Mouse (Mus musculus) spleen, postnatal 14 days (tissue): Measurements from ENCODE around the gene Foxr1.
"Not testable (repeated sequence)": the region's sequence is repeated elsewhere in the genome, so short reads cannot be mapped to it uniquely, and the experiment has no call there.

ENCODE experiments used
- DNase-seq, 2 experiments: peaks; one replicate each; pipeline ENCODE4 v3.0.0; 2021 to 2022; ENCODE audit warnings: low spot score in 2 of 2

Foxr1 gene

DNA sequence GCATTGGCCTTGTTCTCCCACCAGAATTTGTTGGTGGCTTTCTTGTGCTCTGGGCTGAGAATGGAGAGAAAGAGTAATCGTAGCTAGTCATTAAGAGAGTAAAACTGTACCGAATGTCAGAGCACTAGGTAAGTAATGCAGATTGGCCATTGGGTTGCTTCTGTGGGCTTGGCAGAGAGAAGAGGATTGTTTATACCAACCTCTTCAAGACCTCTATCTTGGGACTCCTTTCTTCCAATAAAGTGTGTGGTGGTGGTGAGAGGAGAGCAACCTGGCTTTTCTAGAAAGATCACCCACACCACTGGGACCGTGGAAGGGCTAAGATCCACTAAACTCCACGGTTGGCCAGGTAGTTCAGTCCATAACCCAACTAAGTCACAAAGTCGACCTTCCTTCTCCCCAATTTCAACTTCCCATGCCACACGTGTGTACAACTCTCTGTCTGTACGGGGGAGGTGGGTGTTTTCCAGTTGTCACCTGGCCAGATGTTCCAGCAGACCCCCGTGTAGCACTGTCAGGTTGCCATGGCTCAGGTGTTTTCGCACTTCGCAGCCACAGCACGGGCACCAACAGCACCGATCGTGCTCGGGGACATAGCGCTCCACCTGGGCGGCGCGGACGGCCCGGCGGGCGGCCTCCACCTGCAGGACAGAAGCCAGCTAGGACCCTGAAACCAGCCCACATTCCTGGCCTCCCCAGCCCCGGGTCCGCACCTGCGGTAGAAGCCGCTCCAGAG is 23.6 kb downstream of the Foxr1 start:
- DNase-seq: no peak

- DNase-seq: no peak
Observed at GRCm38 (mm10) chr9:44412781-44413180, 28.2 kb downstream of the Foxr1 start.

DNA sequence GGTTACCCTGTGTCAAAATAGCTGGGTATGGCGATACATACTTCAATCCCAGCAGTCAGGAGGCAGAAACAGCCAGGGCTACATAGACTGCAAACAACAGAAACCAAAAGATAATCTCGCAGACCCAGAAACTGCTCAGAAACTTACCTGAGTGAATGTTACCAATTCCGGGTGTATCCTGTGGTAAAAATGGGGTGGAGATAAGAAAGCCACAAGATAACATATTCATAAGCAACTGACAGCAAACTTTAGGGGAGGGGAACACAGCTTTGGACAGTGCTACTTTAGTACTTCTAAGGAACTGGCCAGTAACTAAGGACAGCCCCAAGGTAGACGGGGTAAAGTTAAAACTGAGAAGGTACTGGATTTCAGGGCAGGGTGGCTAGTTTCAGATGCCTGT is 28.6 kb downstream of the Foxr1 start:
- no peak for DNase-seq

DNA sequence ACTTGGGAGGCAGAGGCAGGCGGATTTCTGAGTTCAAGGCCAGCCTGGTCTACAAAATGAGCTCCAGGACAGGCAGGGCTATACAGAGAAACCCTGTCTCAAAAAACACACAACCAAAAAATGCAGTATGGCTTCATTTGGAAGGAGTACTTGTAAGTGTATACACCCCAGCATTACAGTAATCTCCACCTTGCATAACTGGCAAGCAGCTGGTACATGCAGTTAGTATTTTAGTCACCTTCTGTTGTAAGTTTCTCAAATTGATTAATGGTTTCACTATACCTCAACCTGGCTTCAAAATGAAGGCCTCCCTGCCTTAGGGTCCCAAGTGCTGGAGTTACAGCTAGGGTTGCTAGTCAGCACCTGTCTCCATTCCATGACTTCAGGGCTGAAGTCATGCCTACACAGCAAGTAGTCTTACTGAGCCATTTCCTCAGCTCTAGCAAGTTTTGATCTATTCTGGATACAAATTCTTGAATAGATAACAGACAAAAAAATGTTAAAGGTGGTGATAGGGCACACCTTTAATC is 29.3 kb downstream of the Foxr1 start:
- DNase-seq: no peak

DNA sequence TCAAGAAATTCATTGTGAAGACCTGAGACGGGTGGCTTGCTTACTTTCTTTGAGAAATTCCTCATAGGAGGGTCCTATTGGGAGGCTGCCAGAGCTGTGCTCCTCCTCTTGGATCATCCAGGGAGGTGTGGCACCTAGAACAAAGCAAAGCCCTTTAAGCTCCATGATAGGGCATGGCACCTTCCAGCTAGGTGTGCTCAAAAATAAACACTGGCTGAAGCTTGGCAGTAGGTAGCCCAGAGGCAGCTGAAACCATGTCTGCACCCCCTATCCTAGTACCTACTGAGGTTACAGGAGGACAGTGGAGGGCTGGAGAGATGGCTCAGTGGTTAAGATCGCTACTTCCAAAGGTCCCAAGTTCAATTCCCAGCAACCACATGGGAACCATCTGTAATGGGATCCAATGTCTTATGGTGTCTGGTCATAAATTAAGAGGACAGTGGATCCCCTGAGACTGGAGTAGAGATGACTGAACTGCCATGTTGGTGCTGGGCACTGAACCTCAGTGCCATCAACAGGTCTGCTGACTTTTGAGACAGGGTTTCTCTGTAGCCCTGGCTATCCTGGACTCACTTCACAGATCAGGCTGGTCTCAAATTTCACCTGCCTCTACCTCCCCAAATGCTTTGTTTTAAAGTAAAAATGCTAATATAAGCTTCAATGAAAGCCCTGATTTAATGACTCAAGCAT is 30.1 kb downstream of the Foxr1 start:
- no peak for DNase-seq

DNA sequence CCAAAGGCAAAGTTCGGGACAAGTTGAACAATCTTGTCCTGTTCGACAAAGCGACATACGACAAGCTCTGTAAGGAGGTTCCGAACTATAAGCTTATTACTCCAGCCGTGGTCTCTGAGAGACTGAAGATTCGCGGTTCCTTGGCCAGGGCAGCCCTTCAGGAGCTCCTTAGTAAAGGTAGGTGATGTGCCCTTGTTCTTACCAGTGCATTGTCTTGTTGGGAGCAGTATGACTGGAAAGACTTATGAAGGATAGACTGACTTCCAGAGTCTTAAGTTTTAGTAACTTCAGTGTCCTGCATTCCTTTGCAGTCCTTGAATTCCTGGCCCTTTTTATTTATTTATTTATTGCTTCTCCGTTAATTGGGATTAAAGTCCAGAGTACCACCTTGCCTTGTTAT is 32.2 kb downstream of the Foxr1 start:
- not testable (repeated sequence) for DNase-seq

- no peak for DNase-seq
Observed at GRCm38 (mm10) chr9:44407752-44408097, 33.2 kb downstream of the Foxr1 start.

DNA sequence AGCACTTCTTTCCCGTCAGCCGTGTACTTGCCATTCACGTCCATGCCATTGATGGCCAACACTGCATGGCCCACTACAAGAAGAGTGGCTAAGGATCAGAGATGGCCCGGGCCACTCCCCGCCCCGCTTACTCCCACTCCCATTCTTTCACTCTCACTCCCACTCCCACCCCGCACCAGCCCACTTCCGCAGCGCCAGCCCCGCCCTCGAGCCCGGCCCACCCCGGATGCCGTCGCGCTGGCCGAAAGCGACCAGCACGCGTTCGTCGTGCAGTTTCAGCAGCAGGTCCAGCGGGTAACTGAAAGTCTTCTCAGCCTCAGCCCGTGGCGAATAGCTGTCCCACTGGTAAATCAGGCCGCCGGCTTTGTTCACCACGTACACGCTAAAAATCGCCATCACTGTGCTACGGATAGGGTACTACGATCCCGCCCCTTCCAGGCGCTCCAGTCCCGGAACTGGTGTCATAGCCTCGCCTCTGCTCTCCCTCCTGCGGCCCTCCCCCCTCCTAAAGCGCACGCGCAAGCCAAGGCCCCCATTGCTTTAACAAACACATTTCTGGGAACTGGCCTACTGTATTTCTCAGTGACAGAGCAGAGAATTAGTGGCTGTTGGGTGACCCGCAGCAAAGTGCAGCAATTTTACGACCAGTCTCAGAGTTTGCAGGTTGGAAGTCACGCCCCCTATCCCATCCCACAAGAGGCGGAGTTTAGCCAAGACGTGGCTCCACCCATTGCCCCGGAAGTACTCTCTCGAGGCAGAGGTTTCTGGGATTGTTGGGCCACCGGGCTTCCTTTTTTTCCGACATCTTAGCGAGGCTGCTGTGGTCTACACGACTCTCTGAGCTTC is 33.8 kb downstream of the Foxr1 start, which contains the start of the genes Rps25 and Trappc4:
Rps25 (plus strand) TSS at position 234 of the 846 bp plus-strand sequence.
Trappc4 (minus strand) TSS at position 695 of the 846 bp plus-strand sequence.
- DNase-seq: peak; percentile 80 to 90

DNA sequence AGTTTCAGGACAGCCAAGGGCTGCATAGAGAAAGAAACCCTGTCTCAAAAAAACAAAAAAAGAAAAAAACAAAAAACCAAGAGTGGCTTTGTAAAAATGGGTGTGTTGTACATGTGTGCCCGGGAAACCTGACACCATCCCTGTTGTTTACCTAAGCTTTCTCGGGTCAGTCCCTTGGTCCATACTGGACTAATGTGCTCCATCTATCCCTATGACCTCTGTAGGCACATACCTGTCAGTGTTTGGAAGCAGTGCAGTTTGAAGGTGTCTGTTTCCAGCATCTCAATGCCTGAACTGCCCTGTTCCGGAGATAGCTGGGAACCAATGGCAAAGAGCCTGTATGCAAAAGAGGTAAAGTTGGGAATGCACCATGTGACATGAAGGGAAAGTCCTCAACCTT is 35.9 kb downstream of the Foxr1 start:
- DNase-seq: no peak

- DNase-seq: no peak
Observed at GRCm38 (mm10) chr9:44401081-44401480, 39.9 kb downstream of the Foxr1 start.

DNA sequence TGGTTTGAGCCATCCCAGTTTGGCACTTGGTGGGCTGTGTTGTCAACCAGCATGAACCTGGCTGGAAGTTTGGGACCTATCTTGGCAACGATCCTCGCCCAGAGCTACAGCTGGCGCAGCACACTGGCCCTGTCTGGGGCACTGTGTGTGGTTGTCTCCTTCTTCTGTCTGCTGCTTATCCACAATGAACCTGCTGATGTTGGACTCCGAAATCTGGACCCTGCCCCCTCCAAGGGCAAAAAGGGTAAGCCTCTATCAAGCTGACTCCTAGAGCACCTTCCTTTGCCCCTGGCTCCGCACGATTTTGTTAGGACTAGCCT is 41.2 kb downstream of the Foxr1 start:
- no peak for DNase-seq

GRCm38 (mm10) chr9:44399114-44399794 is 41.7 kb downstream of the Foxr1 start:
- DNase-seq: no peak

DNA sequence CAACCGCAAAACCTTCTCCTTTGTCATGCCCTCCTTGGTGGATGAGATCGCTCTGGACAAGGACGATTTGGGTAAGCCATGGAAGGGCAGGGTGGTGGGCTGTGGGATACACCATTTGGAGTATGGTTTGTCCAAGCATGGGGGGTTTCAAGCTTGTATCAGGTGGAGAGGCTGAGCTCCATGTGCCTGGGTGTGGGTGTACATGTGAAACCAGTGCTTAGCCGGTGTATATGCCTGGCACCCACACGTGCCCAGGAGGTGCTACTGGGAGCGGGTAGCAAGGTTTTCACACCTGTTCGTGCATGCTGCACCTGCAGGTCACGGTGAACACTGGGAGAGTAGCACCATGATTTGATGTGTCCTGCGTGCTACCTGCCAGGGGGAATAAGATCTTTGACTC is 42.4 kb downstream of the Foxr1 start:
- DNase-seq: no peak

DNA sequence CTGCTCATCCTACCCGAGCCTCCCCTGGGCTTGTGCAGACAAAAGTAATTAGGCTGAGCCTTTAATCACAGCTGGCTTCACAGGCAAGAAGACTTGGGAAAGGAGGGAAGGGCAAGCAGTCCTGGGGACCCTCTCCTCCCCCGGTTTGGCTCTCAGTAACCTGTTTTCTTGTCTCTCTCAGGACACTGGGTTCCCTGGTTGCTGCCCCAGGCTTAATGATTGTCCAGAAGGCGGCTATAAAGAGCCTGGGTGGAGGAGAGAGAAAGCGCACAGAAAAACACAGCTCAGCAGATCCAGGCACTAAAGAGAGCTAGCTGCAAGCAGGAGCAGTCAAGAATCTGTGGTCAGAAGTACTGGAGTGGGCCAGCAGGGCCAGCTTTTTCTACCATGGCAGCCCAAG is 42.8 kb downstream of the Foxr1 start:
- no peak for DNase-seq

DNA sequence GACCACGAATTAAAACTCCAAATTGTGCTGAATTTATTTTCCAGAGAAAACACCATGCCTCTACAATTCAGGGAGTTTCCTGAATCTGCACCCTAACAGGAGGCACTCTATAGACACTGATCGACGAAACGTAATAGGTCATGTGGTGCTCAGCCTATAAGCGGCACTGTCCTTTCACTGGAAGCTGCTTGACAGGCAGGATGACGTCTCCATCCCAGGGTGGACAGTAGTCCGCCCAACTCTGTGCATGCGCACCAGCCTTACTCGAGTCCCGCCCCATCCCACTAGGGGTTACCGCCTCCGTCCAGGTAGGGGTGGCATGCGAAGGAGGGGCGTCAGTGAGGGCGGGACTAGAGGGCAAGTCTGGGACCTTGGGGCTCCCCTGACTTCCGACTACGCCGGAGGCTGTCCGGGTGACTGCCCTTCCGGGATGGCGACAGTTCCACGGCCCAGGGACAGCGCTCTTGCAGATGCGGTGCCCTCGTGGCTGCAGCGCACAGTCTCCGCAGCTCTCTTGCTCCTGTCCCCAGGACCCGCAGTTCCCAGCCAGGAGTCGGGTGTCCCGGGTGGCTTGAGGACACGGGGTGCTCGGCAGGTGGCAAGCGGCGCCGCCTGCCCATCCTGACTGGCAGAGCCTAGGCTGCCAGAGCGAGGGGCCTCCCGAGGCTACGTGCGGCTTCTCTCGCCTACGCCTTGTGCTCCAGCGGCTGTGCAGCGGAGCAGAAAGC is 44.1 kb downstream of the Foxr1 start, which contains the start of gene Slc37a4:
Slc37a4 (plus strand) TSS at position 169 of the 728 bp plus-strand sequence.
- DNase-seq: peak; percentile 87 to 88

DNA sequence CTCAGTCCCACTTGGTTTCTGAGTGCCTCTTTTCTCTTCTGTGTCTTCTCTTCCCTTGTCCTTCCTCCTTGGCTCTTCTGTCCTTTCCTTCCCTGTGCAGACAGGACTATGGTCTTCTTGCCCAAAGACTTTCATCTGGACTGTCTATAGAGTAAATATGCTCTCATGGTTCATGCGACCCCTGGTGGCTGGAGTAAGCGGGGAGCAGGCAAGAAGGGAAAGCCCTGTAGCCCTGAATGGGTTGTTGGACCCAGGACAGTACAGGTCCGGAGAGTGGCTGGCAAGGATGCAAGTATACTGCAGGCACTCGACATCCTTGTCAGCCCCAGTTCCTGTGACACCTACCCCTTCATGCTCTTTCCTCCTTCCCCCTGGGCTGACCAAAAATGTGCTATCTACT is 49.5 kb downstream of the Foxr1 start:
- peak; percentile 55 to 74 for DNase-seq

DNA sequence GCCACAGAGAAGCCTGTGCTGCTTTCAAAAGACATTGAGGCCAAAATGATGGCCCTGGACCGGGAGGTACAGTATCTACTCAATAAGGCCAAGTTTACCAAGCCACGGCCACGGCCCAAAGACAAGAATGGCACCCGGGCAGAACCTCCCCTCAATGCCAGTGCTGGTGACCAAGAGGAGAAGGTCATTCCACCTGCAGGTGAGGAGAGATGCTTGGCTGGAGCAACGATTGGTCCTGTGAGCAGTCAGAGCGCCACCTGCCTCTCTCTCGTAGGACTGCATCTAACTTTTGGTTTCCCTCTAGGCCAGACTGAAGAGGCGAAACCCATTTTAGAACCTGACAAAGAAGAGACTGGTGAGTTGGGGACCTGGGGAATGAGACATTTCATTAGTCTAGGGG is 51.7 kb downstream of the Foxr1 start:
- peak in 1 of 2 experiments; percentile 55 for DNase-seq

DNA sequence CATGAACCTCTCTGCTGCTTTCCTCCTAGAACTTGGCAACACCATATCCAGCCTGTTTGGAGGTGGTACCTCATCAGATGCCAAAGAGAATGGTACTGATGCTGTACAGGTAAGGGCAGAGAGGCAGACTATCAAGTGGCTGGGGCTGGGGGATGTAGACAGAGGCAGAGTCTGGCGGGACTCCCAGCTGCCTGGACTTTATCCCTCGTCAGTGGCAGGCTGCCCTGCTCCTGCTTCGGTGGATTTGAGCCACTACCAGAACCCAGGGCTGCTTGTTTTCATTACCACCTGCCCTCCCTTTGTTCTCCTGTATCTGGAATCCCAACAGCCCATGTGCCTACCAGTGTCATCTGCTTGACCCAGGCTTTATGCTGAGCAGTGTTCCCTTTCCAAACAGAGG is 53.7 kb downstream of the Foxr1 start:
- DNase-seq: no peak

- DNase-seq: no peak
Observed at GRCm38 (mm10) chr9:44384596-44384995, 56.3 kb downstream of the Foxr1 start.
